Mouse (Mus musculus) neural tube, embryonic 12.5 days (tissue): Measurements from ENCODE around the gene Actn1. TPM values are rescaled to one million over a fixed set of nuclear protein-coding genes. Genes with fewer than 3 reads are reported as not detected.
"Not testable (repeated sequence)": the region's sequence is repeated elsewhere in the genome, so short reads cannot be mapped to it uniquely, and the experiment has no call there.

Source experiments
- ATAC-seq: fragments of 200-750 bp; cut with Nextera tagmentation; 2 replicates; pipeline ENCODE4 v1.8.0; 2017; ENCODE audit warnings: low read depth, mild to moderate bottlenecking, moderate TSS enrichment, moderate library complexity; ENCODE audit not compliant: low FRiP score
- H3K27ac ChIP-seq: fragments of 300-500 bp; sonication (generic); 2 replicates; pipeline ENCODE4 v1.5.1; 2016
- H3K27me3 ChIP-seq: fragments of 300-500 bp; sonication (generic); replicated peaks from 2 replicates; pipeline ENCODE4 v1.6.1; 2016; ENCODE audit warnings: mild to moderate bottlenecking
- H3K36me3 ChIP-seq: fragments of 300-500 bp; sonication (generic); 2 replicates; pipeline ENCODE4 v1.6.1; 2016; ENCODE audit warnings: mild to moderate bottlenecking
- H3K4me1 ChIP-seq: fragments of 300-500 bp; sonication (generic); 2 replicates; pipeline ENCODE4 v1.6.1; 2016
- H3K4me2 ChIP-seq: fragments of 300-500 bp; sonication (generic); replicated peaks from 2 replicates; pipeline ENCODE4 v1.6.1; 2016; ENCODE audit warnings: mild to moderate bottlenecking
- H3K4me3 ChIP-seq: fragments of 300-500 bp; sonication (generic); 2 replicates; pipeline ENCODE4 v1.5.1; 2016
- H3K9ac ChIP-seq: fragments of 300-500 bp; sonication (generic); 2 replicates; pipeline ENCODE4 v1.6.1; 2016; ENCODE audit warnings: mild to moderate bottlenecking
- H3K9me3 ChIP-seq: fragments of 300-500 bp; sonication (generic); 2 replicates; pipeline ENCODE4 v1.6.1; 2016; ENCODE audit warnings: mild to moderate bottlenecking
- WGBS: fragments of 180-500 bp; shearing (Covaris S2); methylation state at CpG from one replicate; pipeline ENCODE4 v1.1.7; 2016; 5-methylcytosine and 5-hydroxymethylcytosine counted together
- polyA plus RNA-seq: library from polyadenylated mRNA; unstranded; fragments of >200 nt; fragmentation: Nextera tagmentation; extraction: Ambion mirVana; gene quantifications from 2 replicates; pipeline ENCODE4 v1.2.1, GENCODE M21; 2016

The Actn1 gene
- polyA plus RNA-seq, 1 experiment from 2014 or later = 15.8 TPM

GRCm38 (mm10) chr12:80277428-80277827 is 17.3 kb upstream of the Actn1 start:
- Histone ChIP-seq H3K4me3 (no peak overlapping the region), H3K27ac (no peak overlapping the region), H3K36me3 (no peaks in the 10 kb centered on the region), H3K27me3 (no peaks in the 10 kb centered on the region), H3K9me3 (no peaks in the 10 kb centered on the region), H3K4me1 (0 out of 2 replicates have a peak, but pooled peaks cover 14% of the 10 kb centered on the region), H3K4me2 (no peak overlapping the region), H3K9ac (no peak overlapping the region)
- no peak for ATAC-seq
- WGBS = 86% methylated on average over 8 of the region's 8 CpGs

- Histone ChIP-seq H3K4me3 (no peak overlapping the region), H3K4me2 (no peak overlapping the region), H3K9ac (no peak overlapping the region), H3K9me3 (no peaks in the 10 kb centered on the region), H3K27me3 (no peaks in the 10 kb centered on the region), H3K4me1 (0 out of 2 replicates have a peak, but pooled peaks cover 6% of the 10 kb centered on the region), H3K27ac (no peak overlapping the region), H3K36me3 (no peaks in the 10 kb centered on the region)
- WGBS = 88% methylated on average over 5 of the region's 5 CpGs
- ATAC-seq = no peak
These were observed 15.1 kb upstream of the Actn1 start for GRCm38 (mm10) chr12:80275187-80275820.

GRCm38 (mm10) chr12:80273020-80273686 is 13.0 kb upstream of the Actn1 start:
- no peaks in the 10 kb centered on the region for H3K9me3 ChIP-seq
- 15% methylated on average over 10 of the region's 10 CpGs for WGBS
- H3K36me3 ChIP-seq = no peaks in the 10 kb centered on the region
- H3K4me3 ChIP-seq = no peak overlapping the region
- H3K27ac ChIP-seq = no peak overlapping the region
- peak overlapping the region; percentile 43 for H3K4me2 ChIP-seq
- no peak overlapping the region for H3K9ac ChIP-seq
- peak; percentile 77 for ATAC-seq
- H3K4me1 ChIP-seq = 0 out of 2 replicates have a peak, but pooled peaks cover 5% of the 10 kb centered on the region
- no peaks in the 10 kb centered on the region for H3K27me3 ChIP-seq

GRCm38 (mm10) chr12:80271806-80272205 is 11.6 kb upstream of the Actn1 start:
- WGBS = 31% methylated on average over 5 of the region's 5 CpGs
- no peak overlapping the region for H3K27ac ChIP-seq
- ATAC-seq = no peak
- H3K4me2 ChIP-seq = no peak overlapping the region
- H3K4me3 ChIP-seq = no peak overlapping the region
- 0 out of 2 replicates have a peak, but pooled peaks cover 5% of the 10 kb centered on the region for H3K4me1 ChIP-seq
- no peaks in the 10 kb centered on the region for H3K9me3 ChIP-seq
- H3K27me3 ChIP-seq = no peaks in the 10 kb centered on the region
- H3K9ac ChIP-seq = no peak overlapping the region
- H3K36me3 ChIP-seq = no peaks in the 10 kb centered on the region

GRCm38 (mm10) chr12:80270924-80271323 is 10.8 kb upstream of the Actn1 start:
- H3K27ac ChIP-seq = no peak overlapping the region
- H3K36me3 ChIP-seq = no peaks in the 10 kb centered on the region
- 0 out of 2 replicates have a peak, but pooled peaks cover 5% of the 10 kb centered on the region for H3K4me1 ChIP-seq
- H3K4me3 ChIP-seq = no peak overlapping the region
- H3K4me2 ChIP-seq = no peak overlapping the region
- H3K27me3 ChIP-seq = no peaks in the 10 kb centered on the region
- no peak overlapping the region for H3K9ac ChIP-seq
- ATAC-seq = no peak
- 11% methylated on average over 3 of the region's 3 CpGs for WGBS
- no peaks in the 10 kb centered on the region for H3K9me3 ChIP-seq

- Histone ChIP-seq H3K4me2 (no peak overlapping the region), H3K27me3 (no peaks in the 10 kb centered on the region), H3K9me3 (no peaks in the 10 kb centered on the region), H3K9ac (no peak overlapping the region), H3K27ac (no peak overlapping the region), H3K36me3 (no peaks in the 10 kb centered on the region), H3K4me3 (no peak overlapping the region), H3K4me1 (0 out of 2 replicates have a peak, but pooled peaks cover 5% of the 10 kb centered on the region)
- 89% methylated on average over 2 of the region's 2 CpGs for WGBS
- no peak for ATAC-seq
These were observed 9.1 kb upstream of the Actn1 start for GRCm38 (mm10) chr12:80269303-80269702.

- no peak overlapping the region for H3K27ac ChIP-seq
- H3K4me2 ChIP-seq = no peak overlapping the region
- no peaks in the 10 kb centered on the region for H3K36me3 ChIP-seq
- ATAC-seq = no peak
- H3K4me1 ChIP-seq = no peaks in the 10 kb centered on the region
- H3K9ac ChIP-seq = no peak overlapping the region
- 84% methylated on average over 6 of the region's 6 CpGs for WGBS
- H3K9me3 ChIP-seq = no peaks in the 10 kb centered on the region
- no peaks in the 10 kb centered on the region for H3K27me3 ChIP-seq
- H3K4me3 ChIP-seq = no peak overlapping the region
These were observed 7.8 kb upstream of the Actn1 start for GRCm38 (mm10) chr12:80267962-80268361.

GRCm38 (mm10) chr12:80264388-80264787 is 4.2 kb upstream of the Actn1 start:
- ATAC-seq, H3K4me1 ChIP-seq, H3K9me3 ChIP-seq, H3K4me2 ChIP-seq, H3K27me3 ChIP-seq, H3K4me3 ChIP-seq, H3K27ac ChIP-seq, H3K36me3 ChIP-seq, H3K9ac ChIP-seq: not testable (repeated sequence)
- 87% methylated on average over 7 of the region's 7 CpGs for WGBS

GRCm38 (mm10) chr12:80260744-80261695 is 849 bp upstream of the Actn1 start:
- H3K36me3 ChIP-seq = no peaks in the 10 kb centered on the region
- H3K4me2 ChIP-seq = peak overlapping the region; percentile 74
- H3K4me3 ChIP-seq = peak overlapping the region; percentile 73
- ATAC-seq = peak; percentile 4; the same call in 1 of the 2 replicates
- peak overlapping the region; percentile 84 for H3K9ac ChIP-seq
- H3K27ac ChIP-seq = no peak overlapping the region
- 12% methylated on average over 25 of the region's 25 CpGs for WGBS
- no peaks in the 10 kb centered on the region for H3K9me3 ChIP-seq
- no peaks in the 10 kb centered on the region for H3K27me3 ChIP-seq
- peaks cover 7% of the 10 kb centered on the region for H3K4me1 ChIP-seq

GRCm38 (mm10) chr12:80259216-80260055 is 735 bp downstream of the Actn1 start:
- Histone ChIP-seq H3K4me2 (peak overlapping the region; percentile 74), H3K27me3 (no peaks in the 10 kb centered on the region), H3K9me3 (no peaks in the 10 kb centered on the region), H3K4me1 (peaks cover 7% of the 10 kb centered on the region), H3K9ac (peak overlapping the region; percentile 84), H3K4me3 (peak overlapping the region; percentile 73), H3K36me3 (no peaks in the 10 kb centered on the region), H3K27ac (peak overlapping the region; percentile 86)
- under 1% methylated on average over 64 of the region's 64 CpGs for WGBS
- ATAC-seq = peak; percentile 81

GRCm38 (mm10) chr12:80258520-80259215 is 1.5 kb downstream of the Actn1 start:
- Histone ChIP-seq H3K27ac (0 out of 2 replicates have a peak overlapping the region, but pooled peaks have one; percentile 86), H3K27me3 (no peaks in the 10 kb centered on the region), H3K36me3 (no peaks in the 10 kb centered on the region), H3K4me3 (peak overlapping the region; percentile 73), H3K9ac (peak overlapping the region; percentile 84), H3K4me2 (peak overlapping the region; percentile 74), H3K9me3 (no peaks in the 10 kb centered on the region), H3K4me1 (peaks cover 7% of the 10 kb centered on the region)
- under 1% methylated on average over 22 of the region's 22 CpGs for WGBS
- no peak for ATAC-seq
